Mouse (Mus musculus) heart, postnatal 0 days (tissue): ENCODE results near the gene Sparc.

Experiments used
- CTCF ChIP-seq: IDR thresholded peaks from 2 replicates; pipeline ENCODE4 v1.5.1; 2016; ENCODE audit warnings: antibody characterized with exemption, control low read depth, low read depth
- EP300 ChIP-seq: IDR thresholded peaks from 2 replicates; pipeline ENCODE4 v1.6.1; 2016; ENCODE audit warnings: antibody characterized with exemption, low read depth

- TF ChIP-seq CTCF, result no peak
- TF ChIP-seq EP300, result no peak
Observed at GRCm38 (mm10) chr11:55465177-55465576, 42.2 kb upstream of the Sparc start.
